Mouse (Mus musculus) embryonic facial prominence, embryonic 11.5 days (tissue): ENCODE measurements around the gene H2afy. TPM values are rescaled to one million over a fixed set of nuclear protein-coding genes. Genes with fewer than 3 reads are reported as not detected.

ENCODE experiments used
- ATAC-seq: fragments of 200-750 bp; cut with Nextera tagmentation; replicated peaks from 2 replicates; pipeline ENCODE4 v1.8.0; 2017; ENCODE audit warnings: low read depth; ENCODE audit not compliant: insufficient number of reproducible peaks, low FRiP score, low TSS enrichment
- DNase-seq: peaks from one replicate; pipeline ENCODE4 v3.0.0-alpha.2; 2015; ENCODE audit warnings: low spot score
- H3K27ac ChIP-seq: fragments of 300-500 bp; sonication (generic); replicated peaks from 2 replicates; pipeline ENCODE4 v1.5.1; 2014; ENCODE audit warnings: mild to moderate bottlenecking, low read depth, low read length, control low read depth
- H3K27me3 ChIP-seq: fragments of 300-500 bp; sonication (generic); 2 replicates; pipeline ENCODE4 v1.6.1; 2014; ENCODE audit warnings: mild to moderate bottlenecking, low read length, moderate library complexity, mixed read lengths; ENCODE audit not compliant: control insufficient read depth, insufficient read depth
- H3K36me3 ChIP-seq: fragments of 300-500 bp; sonication (generic); replicated peaks from 2 replicates; pipeline ENCODE4 v1.6.1; 2014; ENCODE audit warnings: low read depth, mild to moderate bottlenecking, low read length, moderate library complexity, mixed read lengths; ENCODE audit not compliant: control insufficient read depth, insufficient read depth
- H3K4me1 ChIP-seq: fragments of 300-500 bp; sonication (generic); 2 replicates; pipeline ENCODE4 v1.6.1; 2014; ENCODE audit warnings: low read length, mixed read lengths; ENCODE audit not compliant: control insufficient read depth, insufficient read depth
- H3K4me2 ChIP-seq: fragments of 300-500 bp; sonication (generic); 2 replicates; pipeline ENCODE4 v1.6.1; 2014; ENCODE audit warnings: low read depth, mild to moderate bottlenecking, control low read depth, low read length, moderate library complexity
- H3K4me3 ChIP-seq: fragments of 300-500 bp; sonication (generic); 2 replicates; pipeline ENCODE4 v1.5.1; 2014; ENCODE audit warnings: low read depth, low read length, control low read depth
- H3K9ac ChIP-seq: fragments of 300-500 bp; sonication (generic); replicated peaks from 2 replicates; pipeline ENCODE4 v1.6.1; 2014; ENCODE audit warnings: mild to moderate bottlenecking, control low read depth, low read length
- H3K9me3 ChIP-seq: fragments of 300-500 bp; sonication (generic); replicated peaks from 2 replicates; pipeline ENCODE4 v1.6.1; 2016; ENCODE audit warnings: mild to moderate bottlenecking, low read length, inconsistent platforms, mixed read lengths; ENCODE audit not compliant: control insufficient read depth
- WGBS: fragments of 180-500 bp; shearing (Covaris S2); extraction: QIAGEN DNeasy Blood & Tissue Kit; methylation state at CpG from one replicate; pipeline ENCODE4 v1.1.7; 2014; 5-methylcytosine and 5-hydroxymethylcytosine counted together
- polyA plus RNA-seq: library from polyadenylated mRNA; unstranded; fragments of >200 nt; fragmentation: Nextera tagmentation; extraction: Ambion mirVana; gene quantifications from 2 replicates; pipeline ENCODE4 v1.2.1, GENCODE M21; 2014

H2afy gene
- polyA plus RNA-seq, 1 experiment from 2014 or later = 651 TPM

DNA sequence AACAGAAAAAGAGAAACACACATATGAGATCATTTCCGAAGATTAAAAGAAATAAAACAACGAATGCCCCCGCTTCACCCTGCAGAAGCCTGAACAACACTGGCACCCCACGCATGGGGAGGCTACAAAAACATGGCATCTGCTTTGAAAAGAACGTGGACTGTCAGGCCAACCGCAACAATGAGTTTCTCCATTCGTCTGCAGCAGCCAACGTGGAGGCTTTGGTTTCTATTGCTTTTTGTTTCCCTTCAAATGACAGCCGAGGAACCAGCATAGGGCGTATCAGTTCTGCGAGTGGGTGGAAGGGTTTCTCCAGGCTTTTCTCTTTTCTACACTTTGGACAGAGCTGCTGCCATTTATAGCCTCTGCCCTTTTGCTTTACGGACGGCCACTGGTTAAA is 47.6 kb downstream of the H2afy start:
- no peak overlapping the region for H3K27ac ChIP-seq
- H3K4me1 ChIP-seq = no peaks in the 10 kb centered on the region
- H3K27me3 ChIP-seq = no peaks in the 10 kb centered on the region
- ATAC-seq (no peak), DNase-seq (no peak)
- H3K4me2 ChIP-seq = no peak overlapping the region
- WGBS = 85% methylated on average over 13 of the region's 13 CpGs
- peaks cover 11% of the 10 kb centered on the region for H3K36me3 ChIP-seq
- H3K9ac ChIP-seq = no peak overlapping the region
- no peaks in the 10 kb centered on the region for H3K9me3 ChIP-seq
- H3K4me3 ChIP-seq = no peak overlapping the region

DNA sequence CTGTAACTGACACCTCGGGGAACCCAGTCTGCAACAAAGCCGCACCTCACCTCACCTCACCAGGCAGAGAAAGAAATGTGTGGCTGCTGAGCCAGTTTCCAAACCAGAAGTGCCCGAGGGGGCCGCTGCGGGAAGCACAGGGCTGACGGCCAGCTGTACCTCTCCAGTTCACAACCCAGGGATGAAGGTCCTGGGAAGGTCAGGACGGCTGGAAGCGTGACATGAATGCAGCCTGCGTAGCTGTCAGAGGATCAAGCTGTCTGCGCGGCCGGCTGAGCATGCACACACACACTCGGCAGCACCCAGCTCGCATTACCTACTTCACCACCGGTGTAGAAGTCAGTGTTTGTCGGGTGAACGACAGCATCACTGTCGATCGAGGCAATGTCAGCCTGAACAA is 48.2 kb downstream of the H2afy start:
- H3K9me3 ChIP-seq = no peaks in the 10 kb centered on the region
- H3K36me3 ChIP-seq = peaks cover 11% of the 10 kb centered on the region
- H3K27me3 ChIP-seq = no peaks in the 10 kb centered on the region
- no peak overlapping the region for H3K9ac ChIP-seq
- no peaks in the 10 kb centered on the region for H3K4me1 ChIP-seq
- no peak overlapping the region for H3K27ac ChIP-seq
- DNase-seq (no peak), ATAC-seq (no peak)
- H3K4me3 ChIP-seq = no peak overlapping the region
- 76% methylated on average over 19 of the region's 19 CpGs for WGBS
- no peak overlapping the region for H3K4me2 ChIP-seq

DNA sequence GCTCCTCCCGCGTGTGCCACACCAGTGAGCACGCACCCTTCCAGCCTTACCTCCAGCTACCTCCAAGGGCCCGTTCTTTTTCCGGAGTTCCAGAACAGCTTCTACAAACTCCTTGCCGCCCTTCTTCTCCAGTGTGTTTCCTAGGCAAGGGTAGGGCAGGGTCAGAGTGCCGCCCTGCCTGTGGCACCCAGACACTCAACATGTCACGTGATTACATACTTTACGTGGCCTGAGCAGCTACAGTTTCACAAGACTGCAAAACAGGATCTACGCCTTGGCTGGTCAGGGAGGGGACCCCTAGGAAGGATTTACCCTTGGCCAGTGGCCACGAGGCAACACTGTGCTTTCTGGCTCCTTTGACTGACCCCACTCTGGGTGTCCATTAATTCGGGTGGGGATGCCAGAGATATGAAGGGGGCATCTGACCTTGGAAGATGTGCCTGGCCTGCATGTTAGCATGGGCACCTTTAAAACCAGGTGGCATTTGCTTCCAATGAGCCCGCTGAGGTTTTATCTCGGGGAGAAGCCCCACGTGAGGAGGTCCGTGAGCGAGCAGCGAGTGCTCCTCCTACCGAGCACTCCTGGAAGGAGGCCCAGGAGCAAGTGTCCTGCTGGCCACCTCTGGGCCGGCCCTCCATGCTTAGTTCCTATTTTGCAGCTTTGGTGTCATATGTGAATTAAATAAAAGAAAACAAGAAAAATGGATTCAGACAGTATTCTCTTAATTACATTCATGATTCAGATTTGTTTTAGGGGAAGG is 51.8 kb downstream of the H2afy start:
- H3K36me3 ChIP-seq = peaks cover 15% of the 10 kb centered on the region
- no peak overlapping the region for H3K4me2 ChIP-seq
- ATAC-seq (no peak), DNase-seq (no peak)
- WGBS = 92% methylated on average over 20 of the region's 20 CpGs
- no peak overlapping the region for H3K4me3 ChIP-seq
- no peaks in the 10 kb centered on the region for H3K9me3 ChIP-seq
- H3K27ac ChIP-seq = no peak overlapping the region
- H3K4me1 ChIP-seq = no peaks in the 10 kb centered on the region
- H3K9ac ChIP-seq = no peak overlapping the region
- H3K27me3 ChIP-seq = no peaks in the 10 kb centered on the region

DNA sequence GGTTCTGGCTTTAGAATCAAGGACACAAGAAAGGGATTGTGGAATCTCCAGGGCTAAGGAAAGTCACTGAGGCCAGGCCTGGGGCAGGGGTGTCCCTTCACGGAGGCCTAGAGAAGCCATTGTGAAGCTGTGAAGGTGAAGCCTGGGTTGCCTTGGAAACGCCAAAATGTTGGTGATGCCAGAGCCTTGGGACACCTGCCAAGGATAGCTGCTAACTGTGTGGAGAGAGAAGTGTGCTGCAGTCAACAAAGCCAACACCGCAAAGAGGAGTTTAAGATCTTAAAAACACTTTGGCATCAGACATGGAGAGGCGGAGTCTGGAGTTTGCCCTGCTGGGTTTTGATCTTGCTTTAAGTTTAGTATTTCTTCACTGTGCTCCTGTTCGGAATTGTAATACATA is 54.5 kb downstream of the H2afy start:
- Histone ChIP-seq H3K4me2 (no peak overlapping the region), H3K27ac (no peak overlapping the region), H3K27me3 (no peaks in the 10 kb centered on the region), H3K36me3 (peaks cover 22% of the 10 kb centered on the region), H3K4me3 (no peak overlapping the region), H3K4me1 (no peaks in the 10 kb centered on the region), H3K9ac (no peak overlapping the region), H3K9me3 (no peaks in the 10 kb centered on the region)
- no peak for DNase-seq
- ATAC-seq = no peak
- WGBS = 86% methylated on average over 5 of the region's 5 CpGs

DNA sequence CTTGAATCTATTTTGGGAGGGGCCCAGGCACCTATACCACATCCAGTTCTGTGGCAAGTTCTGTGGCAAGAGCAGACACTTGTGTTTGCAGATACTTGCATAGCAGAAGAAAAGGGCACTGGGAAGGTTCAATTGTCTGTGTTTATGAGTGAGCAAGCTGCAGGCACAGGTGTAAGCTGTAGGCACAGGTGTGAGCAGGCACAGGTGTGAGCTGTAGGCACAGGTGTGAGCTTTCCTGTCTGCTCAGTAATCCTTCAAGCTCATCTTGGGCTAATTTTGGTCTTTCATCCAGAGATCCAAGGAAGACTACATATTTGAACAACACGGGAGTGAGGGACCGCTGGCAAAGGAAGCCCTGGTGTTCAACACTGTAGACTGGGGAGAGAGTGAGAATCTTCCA is 56.5 kb downstream of the H2afy start:
- no peaks in the 10 kb centered on the region for H3K4me1 ChIP-seq
- 95% methylated on average over 2 of the region's 2 CpGs for WGBS
- ATAC-seq (no peak), DNase-seq (no peak)
- H3K27me3 ChIP-seq = no peaks in the 10 kb centered on the region
- H3K9ac ChIP-seq = no peak overlapping the region
- peaks cover 25% of the 10 kb centered on the region for H3K36me3 ChIP-seq
- no peak overlapping the region for H3K4me3 ChIP-seq
- no peak overlapping the region for H3K27ac ChIP-seq
- H3K4me2 ChIP-seq = no peak overlapping the region
- H3K9me3 ChIP-seq = no peaks in the 10 kb centered on the region

DNA sequence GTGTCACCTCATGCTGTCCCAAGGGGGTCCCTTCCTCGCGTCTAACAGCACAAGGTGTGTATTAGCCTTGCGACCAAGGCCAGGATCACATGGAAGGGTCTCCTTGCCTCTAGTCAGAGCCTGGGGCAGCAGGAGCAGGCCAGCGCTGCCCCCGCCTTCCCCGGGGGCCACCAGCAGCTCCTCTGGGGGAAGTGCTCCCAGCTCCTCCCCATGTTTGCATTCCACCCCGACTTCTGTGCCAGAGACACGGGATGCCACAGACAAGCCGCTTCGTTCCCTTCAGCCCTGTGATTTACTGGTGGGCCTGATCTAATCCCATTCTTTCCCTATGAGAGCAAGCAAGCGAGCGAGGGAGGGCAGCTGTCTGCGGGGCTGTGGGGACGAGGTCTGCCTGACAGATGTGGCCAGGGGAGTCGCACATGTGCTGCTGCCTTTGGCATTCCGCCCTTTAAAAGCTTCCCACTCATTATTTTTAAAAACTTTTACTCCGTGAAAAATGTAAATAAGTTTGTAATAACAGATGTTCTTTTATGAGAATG is 57.4 kb downstream of the H2afy start:
- no peaks in the 10 kb centered on the region for H3K4me1 ChIP-seq
- no peak overlapping the region for H3K4me2 ChIP-seq
- H3K27ac ChIP-seq = no peak overlapping the region
- 73% methylated on average over 17 of the region's 17 CpGs for WGBS
- no peak for ATAC-seq
- H3K9ac ChIP-seq = no peak overlapping the region
- no peak overlapping the region for H3K4me3 ChIP-seq
- DNase-seq = peak; percentile 26
- H3K36me3 ChIP-seq = peaks cover 20% of the 10 kb centered on the region
- no peaks in the 10 kb centered on the region for H3K9me3 ChIP-seq
- H3K27me3 ChIP-seq = no peaks in the 10 kb centered on the region

DNA sequence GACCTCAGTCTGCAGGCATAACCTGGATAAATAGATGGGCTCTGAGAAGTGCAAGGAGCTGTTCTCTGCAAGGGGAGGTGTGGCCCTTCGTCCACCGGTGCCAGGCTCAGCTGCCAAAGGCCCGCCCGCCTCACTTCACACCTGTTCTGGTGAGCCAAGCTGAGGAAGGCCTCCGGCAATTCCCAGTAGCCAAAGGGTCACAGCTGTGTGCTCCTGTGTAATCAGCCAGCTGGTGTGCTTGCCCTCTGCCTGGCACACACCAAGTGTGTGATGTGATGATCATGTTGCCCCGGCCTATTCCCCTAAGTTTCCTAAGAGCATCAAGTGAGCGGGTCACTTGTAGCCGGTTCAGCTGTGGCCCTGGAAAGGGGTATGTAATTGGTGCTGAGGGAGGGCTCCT is 60.2 kb downstream of the H2afy start:
- H3K36me3 ChIP-seq = peaks cover 13% of the 10 kb centered on the region
- WGBS = 88% methylated on average over 8 of the region's 8 CpGs
- ATAC-seq = no peak

DNA sequence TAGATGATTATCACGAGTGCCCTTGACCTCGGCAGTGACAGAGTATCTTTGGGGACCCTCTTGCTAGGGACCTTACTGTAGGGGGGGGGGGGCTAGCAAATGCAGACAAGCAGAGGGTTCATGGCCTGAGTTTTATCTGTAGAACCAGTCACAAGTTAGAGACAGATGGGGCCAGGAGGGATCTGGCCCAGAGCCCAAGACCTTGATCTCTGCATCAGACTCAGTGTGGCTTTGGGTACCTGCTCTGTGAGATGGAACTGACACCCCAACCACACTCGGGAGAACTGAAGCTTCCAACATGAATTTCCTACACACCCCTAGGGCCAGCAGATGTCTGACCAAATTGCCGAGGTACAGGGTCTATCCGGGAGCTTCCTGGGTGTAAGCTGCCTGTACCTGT is 63.0 kb downstream of the H2afy start:
- WGBS = 83% methylated on average over 5 of the region's 5 CpGs
- no peak overlapping the region for H3K9ac ChIP-seq
- ATAC-seq (no peak), DNase-seq (no peak)
- no peak overlapping the region for H3K4me2 ChIP-seq
- no peak overlapping the region for H3K27ac ChIP-seq
- H3K27me3 ChIP-seq = no peaks in the 10 kb centered on the region
- H3K36me3 ChIP-seq = peaks cover 6% of the 10 kb centered on the region
- no peak overlapping the region for H3K4me3 ChIP-seq
- H3K4me1 ChIP-seq = no peaks in the 10 kb centered on the region
- H3K9me3 ChIP-seq = no peaks in the 10 kb centered on the region

More for the DNA sequence above, 60.2 kb downstream of the H2afy start:
- Histone ChIP-seq H3K9ac (no peak overlapping the region), H3K27me3 (no peaks in the 10 kb centered on the region), H3K27ac (no peak overlapping the region), H3K4me1 (no peaks in the 10 kb centered on the region), H3K9me3 (no peaks in the 10 kb centered on the region), H3K4me3 (no peak overlapping the region), H3K4me2 (no peak overlapping the region)
- DNase-seq = no peak
